Mouse (Mus musculus) spleen, adult 2 months (tissue): ENCODE data around the gene A930009A15Rik. TPM values are rescaled to one million over a fixed set of nuclear protein-coding genes. Genes with fewer than 3 reads are reported as not detected.
A peak's percentile ranks its signal among the peaks of the same experiment; 100 is the strongest.

ENCODE experiments used
- DNase-seq, 2 experiments: peaks; one replicate each; pipeline versions ENCODE4 v3.0.0 to v3.0.0-alpha.2; 2012 to 2021; ENCODE audit warnings: low spot score in 2 of 2, low read depth in 1 of 2
- H3K27ac ChIP-seq: fragments of 200-500 bp; 2 replicates; pipeline ENCODE4 v1.5.1; 2012; ENCODE audit warnings: low read length, inconsistent platforms; ENCODE audit not compliant: insufficient read depth
- H3K27me3 ChIP-seq: fragments of 200-500 bp; 2 replicates; pipeline ENCODE4 v1.6.1; 2012; ENCODE audit warnings: mild to moderate bottlenecking, moderate library complexity, low read length, inconsistent platforms; ENCODE audit not compliant: control insufficient read depth, insufficient read depth
- H3K36me3 ChIP-seq: fragments of 200-500 bp; 2 replicates; pipeline ENCODE4 v1.6.1; 2012; ENCODE audit warnings: mild to moderate bottlenecking, low read length, inconsistent platforms; ENCODE audit not compliant: control insufficient read depth, insufficient read depth
- H3K4me1 ChIP-seq: fragments of 200-500 bp; 2 replicates; pipeline ENCODE4 v1.6.1; 2011; ENCODE audit warnings: inconsistent platforms; ENCODE audit not compliant: control insufficient read depth, insufficient read depth, insufficient read length
- H3K4me3 ChIP-seq: fragments of 200-500 bp; 2 replicates; pipeline ENCODE4 v1.5.1; 2011; ENCODE audit warnings: mild to moderate bottlenecking, inconsistent platforms; ENCODE audit not compliant: insufficient read depth, insufficient read length; ENCODE audit errors: extremely low read depth
- CTCF ChIP-seq: fragments of 200-500 bp; IDR thresholded peaks from 2 replicates; pipeline ENCODE4 v1.5.1; 2011; ENCODE audit warnings: mild to moderate bottlenecking, inconsistent platforms; ENCODE audit not compliant: insufficient read depth, insufficient read length, insufficient replicate concordance; ENCODE audit errors: extremely low read depth
- POLR2A ChIP-seq: fragments of 200-500 bp; IDR thresholded peaks from 2 replicates; pipeline ENCODE4 v1.6.1; 2011; ENCODE audit warnings: low read depth, low read length, inconsistent platforms
- WGBS: fragments of 180-500 bp; shearing (Covaris S2); methylation state at CpG from one replicate; pipeline ENCODE4 v1.1.7; 2018; 5-methylcytosine and 5-hydroxymethylcytosine counted together
- polyA plus RNA-seq: library from polyadenylated mRNA; depleted of rRNA; stranded (reverse); fragments of >200 nt; gene quantifications from 2 replicates; pipeline ENCODE4 v1.2.3, GENCODE M21; 2012

A930009A15Rik gene
- polyA plus RNA-seq, 1 experiment, result 0.21 TPM

DNA sequence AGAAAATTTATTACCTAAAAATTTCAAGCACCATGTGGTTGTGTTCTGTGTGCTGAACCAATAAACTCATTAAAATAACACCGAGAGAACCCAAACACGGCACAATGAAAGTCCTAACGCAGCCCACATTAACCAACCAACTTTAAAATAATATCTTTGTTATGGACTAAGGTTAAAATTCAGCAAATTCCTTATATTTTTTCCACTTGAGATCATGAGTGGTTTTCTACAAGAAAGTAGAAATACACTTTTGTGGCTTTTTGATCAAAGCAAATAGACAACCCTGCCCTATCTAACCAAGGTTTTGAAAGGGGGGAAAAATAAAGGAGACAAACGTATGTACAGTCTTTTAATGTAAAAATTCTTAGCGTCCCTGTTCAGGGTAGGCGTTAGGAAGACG, 9.3 kb downstream of the A930009A15Rik start:
- 87% methylated on average over 7 of the region's 7 CpGs for WGBS

DNA sequence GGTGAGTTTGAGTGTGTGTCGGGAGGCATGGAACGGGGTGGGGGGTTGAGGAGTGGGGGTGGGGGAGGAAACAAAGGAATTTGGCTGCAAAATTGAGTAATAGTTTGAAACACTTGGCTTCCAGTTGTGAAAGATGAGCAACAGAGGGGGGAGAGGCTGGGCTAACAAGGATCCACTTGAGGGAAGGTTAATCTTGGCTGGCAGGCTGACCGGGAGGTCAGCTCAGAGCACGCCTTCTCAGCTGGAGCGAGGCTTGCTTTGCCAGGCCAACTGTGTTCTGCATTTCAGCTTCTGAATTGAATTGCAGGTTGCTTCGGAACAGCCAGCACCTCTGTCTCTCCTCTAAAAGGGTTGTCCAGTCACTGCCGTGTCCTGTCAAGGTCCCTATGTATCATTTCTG, 9.7 kb downstream of the A930009A15Rik start:
- Histone ChIP-seq H3K4me3 (no peak overlapping the region), H3K4me1 (no peaks in the 10 kb centered on the region), H3K36me3 (no peaks in the 10 kb centered on the region), H3K27ac (no peak overlapping the region), H3K27me3 (no peaks in the 10 kb centered on the region)
- 76% methylated on average over 7 of the region's 7 CpGs for WGBS
- TF ChIP-seq POLR2A (no peak), CTCF (no peak)
- no peak for DNase-seq

More for the DNA sequence above, 9.3 kb downstream of the A930009A15Rik start:
- Histone ChIP-seq H3K36me3 (no peaks in the 10 kb centered on the region), H3K27me3 (no peaks in the 10 kb centered on the region), H3K4me1 (no peaks in the 10 kb centered on the region), H3K4me3 (no peak overlapping the region), H3K27ac (no peak overlapping the region)
- TF ChIP-seq CTCF, result no peak
- TF ChIP-seq POLR2A, result no peak
- no peak for DNase-seq

- Histone ChIP-seq H3K36me3 (no peaks in the 10 kb centered on the region), H3K4me3 (no peak overlapping the region), H3K27me3 (peaks cover 9% of the 10 kb centered on the region; the same call in 1 of the 2 replicates), H3K4me1 (peaks cover 3% of the 10 kb centered on the region; the same call in 1 of the 2 replicates), H3K27ac (no peak overlapping the region)
- TF ChIP-seq CTCF, result no peak
- 88% methylated on average over 9 of the region's 9 CpGs for WGBS
- no peak for DNase-seq
Observed at GRCm38 (mm10) chr10:115581971-115582370, 12.2 kb downstream of the A930009A15Rik start.

- H3K27ac ChIP-seq, result no peak overlapping the region
- no peak for DNase-seq
- peaks cover 12% of the 10 kb centered on the region for H3K27me3 ChIP-seq
- no peaks in the 10 kb centered on the region for H3K36me3 ChIP-seq
- no peak for TF ChIP-seq POLR2A
- no peak for TF ChIP-seq CTCF
- WGBS, result 83% methylated on average over 3 of the region's 3 CpGs
- H3K4me1 ChIP-seq, result peaks cover 10% of the 10 kb centered on the region
- no peak overlapping the region for H3K4me3 ChIP-seq
Observed at GRCm38 (mm10) chr10:115583071-115583470, 13.3 kb downstream of the A930009A15Rik start.

GRCm38 (mm10) chr10:115584656-115585055, 14.9 kb downstream of the A930009A15Rik start:
- WGBS, result 47% methylated on average over 13 of the region's 14 CpGs

GRCm38 (mm10) chr10:115585491-115586245, 15.9 kb downstream of the A930009A15Rik start:
- no peak overlapping the region for H3K4me3 ChIP-seq
- H3K27ac ChIP-seq, result no peak overlapping the region
- TF ChIP-seq POLR2A (no peak), CTCF (no peak)
- peaks cover 12% of the 10 kb centered on the region for H3K27me3 ChIP-seq
- WGBS, result 2% methylated on average over 21 of the region's 21 CpGs
- no peak for DNase-seq
- H3K36me3 ChIP-seq, result no peaks in the 10 kb centered on the region
- H3K4me1 ChIP-seq, result peaks cover 10% of the 10 kb centered on the region

More at GRCm38 (mm10) chr10:115584656-115585055, 14.9 kb downstream of the A930009A15Rik start:
- H3K4me1 ChIP-seq, result peaks cover 10% of the 10 kb centered on the region
- H3K36me3 ChIP-seq, result no peaks in the 10 kb centered on the region
- H3K27me3 ChIP-seq, result peaks cover 12% of the 10 kb centered on the region
- no peak overlapping the region for H3K4me3 ChIP-seq
- TF ChIP-seq CTCF, result no peak
- no peak for TF ChIP-seq POLR2A
- no peak overlapping the region for H3K27ac ChIP-seq
- DNase-seq, result no peak

- no peak for DNase-seq
- Histone ChIP-seq H3K36me3 (no peaks in the 10 kb centered on the region), H3K4me3 (peak overlapping the region; percentile 24), H3K27ac (no peak overlapping the region), H3K27me3 (peaks cover 12% of the 10 kb centered on the region), H3K4me1 (peaks cover 10% of the 10 kb centered on the region)
- 2% methylated on average over 41 of the region's 41 CpGs for WGBS
- TF ChIP-seq CTCF (no peak), POLR2A (no peak)
Observed at GRCm38 (mm10) chr10:115586246-115587231, 16.8 kb downstream of the A930009A15Rik start.
